Mouse (Mus musculus): ENCODE measurements around the gene Ext2. TPM values are rescaled to one million over a fixed set of nuclear protein-coding genes. Genes with fewer than 3 reads are reported as not detected.

Gene Ext2
- polyA plus RNA-seq, 1 experiment from 2014 or later: 68.2 TPM

DNA sequence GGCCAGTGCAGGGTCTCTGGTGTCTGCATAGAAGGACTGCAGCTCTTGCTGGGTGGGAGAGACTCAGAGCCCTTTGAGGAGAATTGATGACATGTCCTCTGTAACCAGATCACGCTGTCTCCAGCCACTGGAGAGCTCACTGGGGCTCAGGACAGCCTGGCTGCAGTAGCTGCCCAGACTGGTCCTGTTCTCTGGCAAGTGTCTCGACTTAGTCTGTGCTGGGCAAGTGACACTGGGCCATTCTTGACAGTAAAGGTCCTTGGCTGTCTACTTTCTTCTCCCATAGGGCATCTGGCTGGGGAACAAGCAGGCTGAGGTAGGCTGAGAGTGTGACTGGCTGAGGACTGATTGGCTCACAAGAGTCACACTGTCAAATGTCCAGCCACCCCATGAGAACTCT, 123.0 kb downstream of the Ext2 start:
- no peaks in the 10 kb centered on the region for H3K27me3 ChIP-seq (ENCODE audit: control insufficient read depth, insufficient read depth, low read length)
- no peak overlapping the region for H3K27ac ChIP-seq (ENCODE audit: low read depth, low read length)
- no peaks in the 10 kb centered on the region for H3K9me3 ChIP-seq (ENCODE audit: control insufficient read depth, low read length)
- no peaks in the 10 kb centered on the region for H3K36me3 ChIP-seq (ENCODE audit: control insufficient read depth, insufficient read depth, low read length)
- no peak for ATAC-seq (ENCODE audit: low FRiP score)
- no peak overlapping the region for H3K4me2 ChIP-seq
- peaks cover 16% of the 10 kb centered on the region for H3K4me1 ChIP-seq (ENCODE audit: control insufficient read depth, insufficient read depth, low read length)
- DNase-seq (ENCODE audit: low spot score, missing footprints): no peak
- 89% methylated on average over 2 of the region's 2 CpGs for WGBS
- H3K4me3 ChIP-seq (ENCODE audit: low read depth, low read length): no peak overlapping the region
- H3K9ac ChIP-seq (ENCODE audit: low read length): no peak overlapping the region

DNA sequence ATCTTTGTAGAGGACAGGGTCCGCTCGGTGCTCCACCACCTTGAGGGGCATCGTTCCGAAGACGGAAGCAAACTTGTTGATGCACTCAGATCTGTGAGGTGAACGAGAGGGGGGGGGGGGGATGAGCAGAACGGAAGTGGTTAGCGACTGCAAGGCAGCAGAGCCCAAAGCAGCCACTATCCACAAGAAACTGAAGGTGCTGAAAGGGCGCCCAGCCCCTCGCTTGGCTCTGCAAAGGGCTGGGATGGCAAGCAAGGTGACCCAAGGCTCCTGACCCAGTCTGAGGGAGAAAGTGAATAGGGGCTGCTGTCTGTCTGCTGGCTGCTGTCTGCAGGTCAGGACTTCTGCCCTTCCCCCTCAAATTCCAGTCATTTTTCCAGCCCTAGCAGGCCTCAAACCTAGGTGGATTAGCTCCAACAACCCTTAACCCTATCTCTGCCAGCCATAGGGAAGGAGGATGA, 126.2 kb downstream of the Ext2 start:
- Histone ChIP-seq H3K9me3 (ENCODE audit: control insufficient read depth, low read length) (no peaks in the 10 kb centered on the region), H3K27me3 (ENCODE audit: control insufficient read depth, insufficient read depth, low read length) (no peaks in the 10 kb centered on the region), H3K27ac (ENCODE audit: low read depth, low read length) (no peak overlapping the region), H3K4me3 (ENCODE audit: low read depth, low read length) (no peak overlapping the region), H3K9ac (ENCODE audit: low read length) (peak overlapping the region; percentile 18; the same call in 1 of the 2 replicates), H3K4me2 (no peak overlapping the region), H3K36me3 (ENCODE audit: control insufficient read depth, insufficient read depth, low read length) (no peaks in the 10 kb centered on the region), H3K4me1 (ENCODE audit: control insufficient read depth, insufficient read depth, low read length) (peaks cover 16% of the 10 kb centered on the region)
- peak; percentile 86 for DNase-seq (ENCODE audit: low spot score, missing footprints)
- peak; percentile 35; the same call in 1 of the 2 replicates for ATAC-seq (ENCODE audit: low FRiP score)
- WGBS: 31% methylated on average over 10 of the region's 10 CpGs

DNA sequence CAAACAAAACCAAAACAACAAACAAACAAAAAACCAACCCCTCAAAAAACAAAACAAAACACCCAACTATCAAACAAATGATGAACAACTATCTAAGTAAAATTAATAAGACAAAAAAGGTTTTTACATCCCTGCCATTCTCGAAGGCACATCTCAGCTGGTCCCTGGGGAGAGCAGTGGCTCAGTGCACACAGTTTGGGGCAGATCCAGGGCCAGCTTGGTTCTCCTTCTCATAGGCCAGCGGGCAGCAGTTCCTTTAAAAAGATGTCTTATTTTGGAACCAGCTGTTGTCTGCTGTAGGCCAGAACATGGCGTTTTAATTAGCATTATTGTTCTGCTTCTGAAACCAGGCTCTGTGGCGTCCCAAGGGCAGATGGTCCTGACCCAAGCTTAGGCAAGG, 129.3 kb downstream of the Ext2 start:
- no peaks in the 10 kb centered on the region for H3K27me3 ChIP-seq (ENCODE audit: control insufficient read depth, insufficient read depth, low read length)
- H3K9me3 ChIP-seq (ENCODE audit: control insufficient read depth, low read length): no peaks in the 10 kb centered on the region
- ATAC-seq (ENCODE audit: low FRiP score) (no peak), DNase-seq (ENCODE audit: low spot score, missing footprints) (no peak)
- peaks cover 16% of the 10 kb centered on the region for H3K4me1 ChIP-seq (ENCODE audit: control insufficient read depth, insufficient read depth, low read length)
- H3K9ac ChIP-seq (ENCODE audit: low read length): no peak overlapping the region
- WGBS: 49% methylated on average over 4 of the region's 4 CpGs
- no peak overlapping the region for H3K4me2 ChIP-seq
- no peaks in the 10 kb centered on the region for H3K36me3 ChIP-seq (ENCODE audit: control insufficient read depth, insufficient read depth, low read length)
- H3K4me3 ChIP-seq (ENCODE audit: low read depth, low read length): no peak overlapping the region
- no peak overlapping the region for H3K27ac ChIP-seq (ENCODE audit: low read depth, low read length)

GRCm38 (mm10) chr2:93690064-93690930, 132.1 kb downstream of the Ext2 start:
- Histone ChIP-seq H3K9ac (ENCODE audit: low read length) (no peak overlapping the region), H3K4me1 (ENCODE audit: control insufficient read depth, insufficient read depth, low read length) (no peaks in the 10 kb centered on the region), H3K27me3 (ENCODE audit: control insufficient read depth, insufficient read depth, low read length) (no peaks in the 10 kb centered on the region), H3K9me3 (ENCODE audit: control insufficient read depth, low read length) (no peaks in the 10 kb centered on the region), H3K36me3 (ENCODE audit: control insufficient read depth, insufficient read depth, low read length) (no peaks in the 10 kb centered on the region), H3K4me3 (ENCODE audit: low read depth, low read length) (no peak overlapping the region), H3K4me2 (no peak overlapping the region), H3K27ac (ENCODE audit: low read depth, low read length) (no peak overlapping the region)
- whole genome bisulfite sequencing: 81% methylated on average over 9 of the region's 9 CpGs
- no peak for ATAC-seq (ENCODE audit: low FRiP score)
- DNase-seq (ENCODE audit: low spot score, missing footprints): no peak

DNA sequence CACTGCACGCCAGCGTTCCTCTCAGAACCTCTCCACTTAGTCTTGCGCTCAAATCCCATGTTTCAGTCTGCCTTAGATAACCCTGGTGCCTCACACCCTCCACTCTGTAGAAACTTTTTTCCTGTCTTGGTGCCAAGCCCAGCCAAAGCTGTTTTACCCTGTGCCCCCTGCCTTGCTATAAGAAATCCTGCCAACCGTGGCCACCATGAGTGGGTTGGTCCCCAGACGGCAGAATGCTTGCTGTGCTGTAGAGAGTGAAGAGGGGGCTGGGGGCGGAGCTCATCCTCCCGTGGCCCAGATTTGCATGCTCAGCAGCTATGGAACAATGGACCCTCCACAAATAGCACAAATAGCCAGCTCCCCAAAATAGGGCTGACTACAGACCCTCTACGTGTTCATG, 138.7 kb downstream of the Ext2 start:
- WGBS: 66% methylated on average over 8 of the region's 8 CpGs

GRCm38 (mm10) chr2:93682601-93683202, 139.7 kb downstream of the Ext2 start:
- 88% methylated on average over 7 of the region's 7 CpGs for WGBS

More for the DNA sequence above, 138.7 kb downstream of the Ext2 start:
- no peaks in the 10 kb centered on the region for H3K4me1 ChIP-seq (ENCODE audit: control insufficient read depth, insufficient read depth, low read length)
- no peaks in the 10 kb centered on the region for H3K27me3 ChIP-seq (ENCODE audit: control insufficient read depth, insufficient read depth, low read length)
- no peak overlapping the region for H3K4me3 ChIP-seq (ENCODE audit: low read depth, low read length)
- H3K9me3 ChIP-seq (ENCODE audit: control insufficient read depth, low read length): no peaks in the 10 kb centered on the region
- H3K4me2 ChIP-seq: no peak overlapping the region
- no peak for ATAC-seq (ENCODE audit: low FRiP score)
- DNase-seq (ENCODE audit: low spot score, missing footprints): peak; percentile 78
- no peak overlapping the region for H3K27ac ChIP-seq (ENCODE audit: low read depth, low read length)
- no peak overlapping the region for H3K9ac ChIP-seq (ENCODE audit: low read length)
- no peaks in the 10 kb centered on the region for H3K36me3 ChIP-seq (ENCODE audit: control insufficient read depth, insufficient read depth, low read length)

GRCm38 (mm10) chr2:93681321-93681720, 141.0 kb downstream of the Ext2 start:
- no peak for ATAC-seq (ENCODE audit: low FRiP score)
- H3K27me3 ChIP-seq (ENCODE audit: control insufficient read depth, insufficient read depth, low read length): no peaks in the 10 kb centered on the region
- no peaks in the 10 kb centered on the region for H3K4me1 ChIP-seq (ENCODE audit: control insufficient read depth, insufficient read depth, low read length)
- no peak overlapping the region for H3K4me2 ChIP-seq
- H3K36me3 ChIP-seq (ENCODE audit: control insufficient read depth, insufficient read depth, low read length): no peaks in the 10 kb centered on the region
- no peak overlapping the region for H3K27ac ChIP-seq (ENCODE audit: low read depth, low read length)
- H3K9me3 ChIP-seq (ENCODE audit: control insufficient read depth, low read length): no peaks in the 10 kb centered on the region
- DNase-seq (ENCODE audit: low spot score, missing footprints): no peak
- H3K9ac ChIP-seq (ENCODE audit: low read length): no peak overlapping the region
- no peak overlapping the region for H3K4me3 ChIP-seq (ENCODE audit: low read depth, low read length)
- 64% methylated on average over 5 of the region's 5 CpGs for WGBS

More at GRCm38 (mm10) chr2:93682601-93683202, 139.7 kb downstream of the Ext2 start:
- ATAC-seq (ENCODE audit: low FRiP score) (no peak), DNase-seq (ENCODE audit: low spot score, missing footprints) (peak; percentile 71)
- no peak overlapping the region for H3K9ac ChIP-seq (ENCODE audit: low read length)
- H3K4me1 ChIP-seq (ENCODE audit: control insufficient read depth, insufficient read depth, low read length): no peaks in the 10 kb centered on the region
- no peaks in the 10 kb centered on the region for H3K9me3 ChIP-seq (ENCODE audit: control insufficient read depth, low read length)
- H3K4me2 ChIP-seq: no peak overlapping the region
- H3K4me3 ChIP-seq (ENCODE audit: low read depth, low read length): no peak overlapping the region
- H3K36me3 ChIP-seq (ENCODE audit: control insufficient read depth, insufficient read depth, low read length): no peaks in the 10 kb centered on the region
- H3K27ac ChIP-seq (ENCODE audit: low read depth, low read length): no peak overlapping the region
- H3K27me3 ChIP-seq (ENCODE audit: control insufficient read depth, insufficient read depth, low read length): no peaks in the 10 kb centered on the region

GRCm38 (mm10) chr2:93677231-93677630, 145.1 kb downstream of the Ext2 start:
- no peak overlapping the region for H3K4me3 ChIP-seq (ENCODE audit: low read depth, low read length)
- no peaks in the 10 kb centered on the region for H3K4me1 ChIP-seq (ENCODE audit: control insufficient read depth, insufficient read depth, low read length)
- H3K27ac ChIP-seq (ENCODE audit: low read depth, low read length): no peak overlapping the region
- DNase-seq (ENCODE audit: low spot score, missing footprints) (no peak), ATAC-seq (ENCODE audit: low FRiP score) (no peak)
- H3K9me3 ChIP-seq (ENCODE audit: control insufficient read depth, low read length): no peaks in the 10 kb centered on the region
- H3K4me2 ChIP-seq: no peak overlapping the region
- no peaks in the 10 kb centered on the region for H3K36me3 ChIP-seq (ENCODE audit: control insufficient read depth, insufficient read depth, low read length)
- H3K9ac ChIP-seq (ENCODE audit: low read length): no peak overlapping the region
- H3K27me3 ChIP-seq (ENCODE audit: control insufficient read depth, insufficient read depth, low read length): no peaks in the 10 kb centered on the region
- 93% methylated on average over 14 of the region's 14 CpGs for WGBS

- Histone ChIP-seq H3K4me2 (no peak overlapping the region), H3K9me3 (ENCODE audit: control insufficient read depth, low read length) (no peaks in the 10 kb centered on the region), H3K27me3 (ENCODE audit: control insufficient read depth, insufficient read depth, low read length) (peaks cover under 1% of the 10 kb centered on the region; the same call in 1 of the 2 replicates), H3K36me3 (ENCODE audit: control insufficient read depth, insufficient read depth, low read length) (no peaks in the 10 kb centered on the region), H3K4me3 (ENCODE audit: low read depth, low read length) (no peak overlapping the region), H3K4me1 (ENCODE audit: control insufficient read depth, insufficient read depth, low read length) (0 out of 2 replicates have a peak, but pooled peaks cover 3% of the 10 kb centered on the region), H3K9ac (ENCODE audit: low read length) (no peak overlapping the region), H3K27ac (ENCODE audit: low read depth, low read length) (no peak overlapping the region)
- DNase-seq (ENCODE audit: low spot score, missing footprints): peak; percentile 81
- 0 out of 2 replicates have a peak, but pooled peaks have one; percentile 19 for ATAC-seq (ENCODE audit: low FRiP score)
- WGBS: 56% methylated on average over 15 of the region's 15 CpGs
Observed at GRCm38 (mm10) chr2:93671573-93672184, 150.7 kb downstream of the Ext2 start.
